Mouse (Mus musculus) megakaryocyte, adult 5-6 weeks (primary cell): Measurements from ENCODE around the gene Serpina1b. TPM values are rescaled to one million over a fixed set of nuclear protein-coding genes. Genes with fewer than 3 reads are reported as not detected.
"Not testable (repeated sequence)": the region's sequence is repeated elsewhere in the genome, so short reads cannot be mapped to it uniquely, and the experiment has no call there.

Experiments
- ATAC-seq: 2 replicates; pipeline ENCODE4 v1.8.0; 2016; ENCODE audit warnings: mild to moderate bottlenecking, inconsistent platforms; ENCODE audit not compliant: poor library complexity, severe bottlenecking
- total RNA-seq, 2 experiments: library from RNA; stranded (forward) in 1 of 2; stranded (reverse) in 1 of 2; fragments of 153-499, 151-499 nt in 1 of 2; fragments of 221-1000, 200-1000 nt in 1 of 2; gene quantifications; 2 replicates each; pipeline versions ENCODE4 v1.2.3 to v1.2.4; 2015 to 2017

The Serpina1b gene
- total RNA-seq (2015) (not detected in 2 replicates), total RNA-seq (2017) (not detected in 2 replicates)

- not testable (repeated sequence) for ATAC-seq
Observed at GRCm38 (mm10) chr12:103830273-103830672, at the start of gene Serpina1b. Gene Serpina1b, minus strand, starts transcription at chr12:103830373.

- not testable (repeated sequence) for ATAC-seq
Observed at GRCm38 (mm10) chr12:103866873-103867272, 36.7 kb upstream of the Serpina1b start.

DNA sequence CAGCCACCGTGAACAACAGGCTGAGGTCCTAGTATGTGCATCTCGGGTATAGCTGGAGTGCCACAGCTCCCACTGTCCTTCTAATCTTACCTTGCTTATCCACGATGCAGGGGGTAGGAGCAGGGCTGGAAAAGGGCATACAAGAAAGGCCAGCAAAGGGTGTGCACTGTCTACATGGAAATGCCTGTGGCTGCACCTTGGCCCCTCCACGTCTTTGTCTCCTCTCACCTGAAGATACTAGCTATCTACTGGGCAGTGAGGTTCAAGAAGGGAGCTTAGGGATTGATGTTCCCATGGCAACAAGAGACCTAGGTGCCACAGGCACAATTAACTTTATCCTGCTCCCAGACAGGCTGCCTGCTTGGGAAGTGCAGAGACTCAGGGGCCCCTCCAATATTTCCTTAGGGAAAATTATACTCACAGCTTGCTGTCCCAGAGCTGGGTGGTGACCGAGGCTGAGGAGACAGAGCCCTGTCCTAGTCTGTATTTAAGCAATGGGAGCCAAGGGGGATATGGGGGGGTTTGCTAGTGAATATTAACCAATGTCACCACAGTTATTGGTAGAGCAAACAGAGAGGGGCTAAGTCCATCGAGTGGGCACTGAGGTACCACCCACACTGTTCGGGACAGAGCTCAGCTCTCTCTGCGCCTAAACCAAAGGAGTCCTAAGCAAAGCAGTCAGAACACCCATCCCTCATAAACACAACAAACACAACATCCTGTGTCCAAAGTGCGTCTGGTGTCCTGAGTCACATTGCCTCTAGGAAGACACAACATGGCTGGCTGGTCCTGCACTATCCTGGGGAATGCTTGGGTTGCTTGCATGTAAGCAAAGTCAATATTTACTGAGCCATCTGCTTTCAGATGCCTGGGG lies 33.2 kb upstream of the Serpina1b start, which contains the start of gene Serpina1a:
Gene Serpina1a, minus strand, starts transcription at position 462 of the 874 bp plus-strand sequence.
- not testable (repeated sequence) for ATAC-seq

GRCm38 (mm10) chr12:103860976-103861375 lies 30.8 kb upstream of the Serpina1b start:
- no peak for ATAC-seq

- ATAC-seq, result not testable (repeated sequence)
Observed at GRCm38 (mm10) chr12:103860571-103860970, 30.4 kb upstream of the Serpina1b start.

DNA sequence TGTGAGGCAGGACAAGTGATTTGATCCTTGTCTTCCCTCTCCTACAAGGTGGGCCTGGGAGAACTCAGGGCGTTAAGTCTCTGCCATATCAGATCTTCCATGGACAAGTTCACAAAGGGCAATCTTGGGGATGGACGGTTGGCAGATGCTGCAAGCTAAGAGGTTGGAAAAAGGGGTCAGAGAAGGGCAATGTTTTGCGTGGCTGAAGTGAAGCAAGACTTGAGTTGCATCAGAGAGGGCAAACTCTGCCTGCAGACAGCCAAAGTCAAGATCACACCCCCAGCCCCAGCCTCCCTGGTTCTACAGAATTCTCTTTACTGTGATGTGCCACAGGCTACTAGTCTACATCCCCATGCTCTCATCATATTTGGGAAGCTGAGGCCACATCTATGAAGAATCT lies 29.4 kb upstream of the Serpina1b start:
- ATAC-seq, result not testable (repeated sequence)

DNA sequence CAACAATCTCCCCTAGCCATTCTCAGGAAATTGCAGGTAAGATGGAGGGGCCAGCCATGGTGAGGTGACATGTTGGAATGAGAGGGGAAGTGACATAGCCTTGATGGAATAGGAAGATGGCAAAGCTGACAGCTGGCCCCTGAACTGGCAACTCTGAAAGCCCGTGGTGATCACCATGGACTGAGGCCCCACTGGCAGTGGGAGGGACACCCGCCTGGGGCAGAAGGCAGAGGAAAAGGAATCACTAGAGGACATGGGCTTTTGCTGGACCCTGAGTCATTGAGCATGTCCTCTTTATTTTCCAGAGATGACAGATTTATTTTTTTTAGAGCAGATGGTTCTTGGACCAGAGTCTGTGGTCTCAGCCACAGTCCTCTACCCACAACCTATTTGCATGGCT lies 22.9 kb upstream of the Serpina1b start:
- ATAC-seq, result not testable (repeated sequence)

- not testable (repeated sequence) for ATAC-seq
Observed at GRCm38 (mm10) chr12:103827661-103828372, 2.4 kb downstream of the Serpina1b start.

DNA sequence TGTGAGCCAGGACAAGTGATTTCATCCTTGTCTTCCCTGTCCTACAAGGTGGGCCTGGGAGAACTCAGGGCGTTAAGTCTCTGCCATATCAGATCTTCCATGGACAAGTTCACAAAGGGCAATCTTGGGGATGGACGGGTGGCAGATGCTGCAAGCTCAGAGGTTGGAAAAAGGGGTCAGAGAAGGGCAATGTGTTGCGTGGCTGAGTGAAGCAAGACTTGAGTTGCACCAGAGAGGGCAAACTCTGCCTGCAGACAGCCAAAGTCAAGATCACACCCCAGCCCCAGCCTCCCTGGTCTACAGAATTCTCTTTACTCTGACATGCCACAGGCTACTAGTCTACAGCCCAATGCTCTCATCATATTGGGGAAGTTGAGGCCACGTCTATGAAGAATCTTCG lies 6.3 kb downstream of the Serpina1b start:
- ATAC-seq, result not testable (repeated sequence)

DNA sequence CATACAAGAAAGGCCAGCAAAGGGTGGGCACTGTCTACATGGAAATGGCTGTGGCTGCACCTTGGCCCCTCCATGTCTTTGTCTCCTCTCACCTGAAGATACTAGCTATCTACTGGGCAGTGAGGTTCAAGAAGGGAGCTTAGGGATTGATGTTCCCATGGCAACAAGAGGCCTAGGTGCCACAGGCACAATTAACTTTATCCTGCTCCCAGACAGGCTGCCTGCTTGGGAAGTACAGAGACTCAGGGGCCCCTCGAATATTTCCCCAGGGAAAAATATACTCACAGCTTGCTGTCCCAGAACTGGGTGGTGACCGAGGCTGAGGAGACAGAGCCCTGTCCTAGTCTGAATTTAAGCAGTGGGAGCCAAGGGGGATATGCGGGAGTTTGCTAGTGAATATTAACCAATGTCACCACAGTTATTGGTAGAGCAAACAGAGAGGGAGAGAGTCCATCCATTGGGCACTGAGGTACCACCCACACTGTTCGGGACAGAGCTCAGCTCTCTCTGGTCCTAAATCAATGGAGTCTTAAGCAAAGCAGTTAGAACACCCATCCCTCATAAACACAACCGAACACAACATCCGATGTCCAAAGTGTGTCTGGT lies 56.8 kb downstream of the Serpina1b start, which contains the start of gene Serpina1d:
Gene Serpina1d, minus strand, starts transcription at position 347 of the 606 bp plus-strand sequence.
- ATAC-seq, result not testable (repeated sequence)

DNA sequence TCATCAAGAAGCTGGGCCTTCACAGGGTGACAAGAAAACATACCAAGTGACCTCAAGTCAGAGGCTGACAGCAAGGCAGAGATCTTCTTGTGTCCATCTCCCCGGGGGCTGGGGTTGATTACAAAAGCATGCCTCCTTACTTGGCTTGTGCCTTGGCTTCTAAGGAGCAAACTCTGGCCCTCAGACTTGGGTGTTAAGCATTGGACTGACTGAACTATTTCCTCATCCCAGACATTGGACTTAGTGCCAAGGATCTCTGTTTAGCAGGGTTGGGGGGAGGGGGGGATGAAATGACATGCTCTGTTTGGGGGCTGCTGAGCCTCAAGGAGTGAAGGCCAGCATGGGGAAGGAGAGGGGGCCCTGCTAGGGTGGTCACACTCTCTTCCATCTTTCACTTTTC lies 59.6 kb downstream of the Serpina1b start:
- not testable (repeated sequence) for ATAC-seq

- not testable (repeated sequence) for ATAC-seq
Observed at GRCm38 (mm10) chr12:103763083-103763482, 67.1 kb downstream of the Serpina1b start.

- ATAC-seq, result not testable (repeated sequence)
Observed at GRCm38 (mm10) chr12:103760316-103760715, 69.9 kb downstream of the Serpina1b start.

GRCm38 (mm10) chr12:103745957-103746356 lies 84.2 kb downstream of the Serpina1b start:
- not testable (repeated sequence) for ATAC-seq

DNA sequence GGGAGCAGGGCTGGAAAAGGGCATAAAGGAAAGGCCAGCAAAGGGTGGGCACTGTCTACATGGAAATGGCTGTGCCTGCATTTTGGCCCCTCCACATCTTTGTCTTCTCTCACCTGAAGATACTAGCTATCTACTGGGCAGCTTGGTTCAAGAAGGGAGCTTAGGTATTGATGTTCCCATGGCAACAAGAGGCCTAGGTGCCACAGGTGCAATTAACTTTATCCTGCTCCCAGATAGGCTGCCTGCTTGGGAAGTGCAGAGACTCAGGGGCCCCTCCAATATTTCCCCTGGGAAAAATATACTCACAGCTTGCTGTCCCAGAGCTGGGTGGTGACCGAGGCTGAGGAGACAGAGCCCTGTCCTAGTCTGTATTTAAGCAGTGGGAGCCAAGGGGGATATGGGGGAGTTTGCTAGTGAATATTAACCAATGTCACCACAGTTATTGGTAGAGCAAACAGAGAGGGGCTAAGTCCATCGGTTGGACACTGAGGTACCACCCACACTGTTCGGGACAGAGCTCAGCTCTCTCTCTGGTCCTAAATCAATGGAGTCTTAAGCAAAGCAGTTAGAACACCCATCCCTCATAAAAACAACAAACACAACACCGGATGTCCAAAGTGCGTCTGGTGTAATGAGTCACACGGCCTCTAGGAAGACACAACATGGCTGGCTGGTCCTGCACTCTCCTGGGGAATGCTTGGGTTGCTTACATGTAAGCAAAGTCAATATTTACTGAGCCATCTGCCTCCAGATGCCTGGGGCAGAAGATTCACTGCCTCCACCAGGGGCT lies 92.2 kb downstream of the Serpina1b start:
- ATAC-seq, result not testable (repeated sequence)

GRCm38 (mm10) chr12:103735566-103735965 lies 94.6 kb downstream of the Serpina1b start:
- not testable (repeated sequence) for ATAC-seq

- ATAC-seq, result not testable (repeated sequence)
Observed at GRCm38 (mm10) chr12:103735101-103735500, 95.1 kb downstream of the Serpina1b start.

GRCm38 (mm10) chr12:103711537-103711936 lies 118.6 kb downstream of the Serpina1b start:
- ATAC-seq, result no peak

DNA sequence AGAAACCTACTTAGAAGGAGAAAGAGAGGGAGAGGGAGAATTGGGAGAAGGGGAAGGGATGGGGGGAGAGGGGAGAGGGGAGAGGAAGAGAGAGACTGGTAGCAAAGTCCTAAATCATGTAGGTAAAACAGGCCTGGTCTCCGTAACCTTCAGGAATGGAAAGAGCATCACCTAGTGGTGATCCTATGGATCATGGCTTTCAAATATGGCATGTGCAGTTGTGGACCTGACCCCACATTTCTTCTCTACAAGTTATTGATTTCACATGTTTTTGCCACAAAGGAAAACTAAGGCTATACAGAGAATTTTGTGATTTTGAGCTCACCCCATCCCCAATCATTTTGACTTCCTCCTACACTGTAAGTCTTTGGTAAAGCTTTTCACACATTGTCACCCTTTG lies 119.8 kb downstream of the Serpina1b start:
- no peak for ATAC-seq

GRCm38 (mm10) chr12:103706113-103706512 lies 124.1 kb downstream of the Serpina1b start:
- no peak for ATAC-seq
